Mouse (Mus musculus): ENCODE measurements at regions not wholly inside any gene's neighbourhood (a gene's known extent, or its start where the extent isn't known, plus 50 kb on each side); places are given as distances from the start of the nearest gene placed in this dataset.

- TF ChIP-seq CTCF (IDR thresholded peaks at IDR 0.05; ENCODE audit: low read depth): no peak
- no peak for TF ChIP-seq EP300 (IDR thresholded peaks at IDR 0.05; ENCODE audit: low read depth)
Measured at GRCm38 (mm10) chr2:169158005-169158673, 202.8 kb upstream of the Zfp64 start.
